Mouse (Mus musculus) kidney, adult 2 months (tissue): Measurements from ENCODE around the gene Tpt1. TPM values are rescaled to one million over a fixed set of nuclear protein-coding genes. Genes with fewer than 3 reads are reported as not detected.
A peak's percentile ranks its signal among the peaks of the same experiment; 100 is the strongest.

ENCODE experiments used
- DNase-seq: peaks from one replicate; pipeline ENCODE4 v3.0.0; 2021
- H3K27ac ChIP-seq: fragments of 200-500 bp; 2 replicates; pipeline ENCODE4 v1.5.1; 2012; ENCODE audit warnings: low read depth, low read length, control low read depth, inconsistent platforms; ENCODE audit not compliant: insufficient read depth
- H3K27me3 ChIP-seq: fragments of 200-500 bp; replicated peaks from 2 replicates; pipeline ENCODE4 v1.6.1; 2012; ENCODE audit warnings: mild to moderate bottlenecking, moderate library complexity, low read length, inconsistent platforms; ENCODE audit not compliant: control insufficient read depth, insufficient read depth
- H3K36me3 ChIP-seq: fragments of 200-500 bp; 2 replicates; pipeline ENCODE4 v1.6.1; 2012; ENCODE audit warnings: mild to moderate bottlenecking, moderate library complexity, low read length, inconsistent platforms; ENCODE audit not compliant: control insufficient read depth, insufficient read depth
- H3K4me1 ChIP-seq: fragments of 200-500 bp; 2 replicates; pipeline ENCODE4 v1.6.1; 2011; ENCODE audit warnings: low read length; ENCODE audit not compliant: control insufficient read depth, insufficient read depth
- H3K4me3 ChIP-seq: fragments of 200-500 bp; 2 replicates; pipeline ENCODE4 v1.5.1; 2011; ENCODE audit warnings: mild to moderate bottlenecking, low read depth, low read length, control low read depth; ENCODE audit not compliant: insufficient read depth
- CTCF ChIP-seq: fragments of 200-500 bp; conservative IDR thresholded peaks from 2 replicates; pipeline ENCODE4 v1.5.1; 2011; ENCODE audit warnings: low read depth, mild to moderate bottlenecking, control low read depth, low read length, moderate library complexity, mixed read lengths; ENCODE audit not compliant: insufficient read depth, insufficient read length
- POLR2A ChIP-seq: fragments of 200-500 bp; IDR thresholded peaks from one replicate; pipeline ENCODE4 v1.6.1; 2011; ENCODE audit warnings: low read depth, low read length, control low read depth
- WGBS: fragments of 180-500 bp; shearing (Covaris S2); methylation state at CpG from one replicate; pipeline ENCODE4 v1.1.7; 2018; 5-methylcytosine and 5-hydroxymethylcytosine counted together
- polyA plus RNA-seq: library from polyadenylated mRNA; depleted of rRNA; stranded (reverse); fragments of >200 nt; gene quantifications from 2 replicates; pipeline ENCODE4 v1.2.3, GENCODE M21; 2012; rRNA removed

The Tpt1 gene
- polyA plus RNA-seq, 1 experiment: 1,266 TPM

GRCm38 (mm10) chr14:75878980-75879379, 34.1 kb downstream of the Tpt1 start:
- Histone ChIP-seq H3K4me1 (peaks cover 4% of the 10 kb centered on the region; the same call in 1 of the 2 replicates), H3K27ac (no peak overlapping the region), H3K27me3 (no peaks in the 10 kb centered on the region), H3K36me3 (no peaks in the 10 kb centered on the region), H3K4me3 (no peak overlapping the region)
- TF ChIP-seq CTCF (no peak), POLR2A (no peak)
- 27% methylated on average over 8 of the region's 8 CpGs for WGBS
- DNase-seq: no peak

GRCm38 (mm10) chr14:75881856-75882255, 37.0 kb downstream of the Tpt1 start:
- Histone ChIP-seq H3K36me3 (no peaks in the 10 kb centered on the region), H3K4me1 (peaks cover 4% of the 10 kb centered on the region; the same call in 1 of the 2 replicates), H3K27ac (no peak overlapping the region), H3K27me3 (no peaks in the 10 kb centered on the region), H3K4me3 (no peak overlapping the region)
- peak; percentile 53 for DNase-seq
- 33% methylated on average over 4 of the region's 4 CpGs for WGBS
- TF ChIP-seq POLR2A (no peak), CTCF (no peak)

GRCm38 (mm10) chr14:75883330-75883729, 38.4 kb downstream of the Tpt1 start:
- H3K4me1 ChIP-seq: peaks cover 4% of the 10 kb centered on the region; the same call in 1 of the 2 replicates
- H3K4me3 ChIP-seq: no peak overlapping the region
- no peaks in the 10 kb centered on the region for H3K27me3 ChIP-seq
- TF ChIP-seq POLR2A (no peak), CTCF (no peak)
- no peaks in the 10 kb centered on the region for H3K36me3 ChIP-seq
- DNase-seq: no peak
- no peak overlapping the region for H3K27ac ChIP-seq
- WGBS: 68% methylated on average over 5 of the region's 5 CpGs

- 75% methylated on average over 5 of the region's 5 CpGs for WGBS
- Histone ChIP-seq H3K4me3 (no peak overlapping the region), H3K36me3 (no peaks in the 10 kb centered on the region), H3K27ac (no peak overlapping the region), H3K27me3 (no peaks in the 10 kb centered on the region), H3K4me1 (peaks cover 4% of the 10 kb centered on the region; the same call in 1 of the 2 replicates)
- TF ChIP-seq CTCF (no peak), POLR2A (no peak)
- no peak for DNase-seq
These were observed 39.0 kb downstream of the Tpt1 start for GRCm38 (mm10) chr14:75883873-75884272.

GRCm38 (mm10) chr14:75892118-75892517, 47.2 kb downstream of the Tpt1 start:
- Histone ChIP-seq H3K27ac (no peak overlapping the region), H3K27me3 (no peaks in the 10 kb centered on the region), H3K4me3 (no peak overlapping the region), H3K4me1 (no peaks in the 10 kb centered on the region), H3K36me3 (no peaks in the 10 kb centered on the region)
- WGBS: 45% methylated on average over 9 of the region's 9 CpGs
- no peak for TF ChIP-seq POLR2A
- no peak for TF ChIP-seq CTCF
- DNase-seq: no peak

Other genes with a start within 250 kb of the Tpt1 start
- not detected in 2 replicates for gene Erich6b, start 202.8 kb upstream of the Tpt1 start, polyA plus RNA-seq
- 7.8 and 10.0 TPM in 2 replicates for gene Cog3, start 90.6 kb upstream of the Tpt1 start, polyA plus RNA-seq
- 26.3 and 29.6 TPM in 2 replicates for gene Slc25a30, start 58.1 kb upstream of the Tpt1 start, polyA plus RNA-seq
- gene Kctd4, start 109.9 kb downstream of the Tpt1 start, polyA plus RNA-seq: not detected in 2 replicates
- gene Gtf2f2, start 165.8 kb downstream of the Tpt1 start, polyA plus RNA-seq: 2.3 and 3.2 TPM in 2 replicates